Mouse (Mus musculus): ENCODE results near the gene Slc6a20a.

The Slc6a20a gene

GRCm38 (mm10) chr9:123638231-123638630 lies 40.5 kb downstream of the Slc6a20a start:
- no peak for DNase-seq (ENCODE audit: low spot score)

- no peak for DNase-seq (ENCODE audit: low spot score)
These were observed 41.9 kb downstream of the Slc6a20a start for GRCm38 (mm10) chr9:123636771-123637170.

GRCm38 (mm10) chr9:123632993-123633392 lies 45.7 kb downstream of the Slc6a20a start:
- DNase-seq (ENCODE audit: low spot score), result no peak

GRCm38 (mm10) chr9:123632281-123632680 lies 46.4 kb downstream of the Slc6a20a start, which contains the start of gene Slc6a20b:
Gene Slc6a20b (minus strand): TSS chr9:123632565.
- DNase-seq (ENCODE audit: low spot score), result no peak

GRCm38 (mm10) chr9:123631666-123632065 lies 47.0 kb downstream of the Slc6a20a start:
- no peak for DNase-seq (ENCODE audit: low spot score)

- no peak for DNase-seq (ENCODE audit: low spot score)
These were observed 52.9 kb downstream of the Slc6a20a start for GRCm38 (mm10) chr9:123625821-123626220.

GRCm38 (mm10) chr9:123624741-123625140 lies 53.9 kb downstream of the Slc6a20a start:
- DNase-seq (ENCODE audit: low spot score), result no peak

- DNase-seq (ENCODE audit: low spot score), result no peak
These were observed 58.2 kb downstream of the Slc6a20a start for GRCm38 (mm10) chr9:123620311-123621098.

GRCm38 (mm10) chr9:123601529-123601928 lies 77.2 kb downstream of the Slc6a20a start:
- no peak for DNase-seq (ENCODE audit: low spot score)

- no peak for DNase-seq (ENCODE audit: low spot score)
These were observed 81.3 kb downstream of the Slc6a20a start for GRCm38 (mm10) chr9:123597376-123597775.

GRCm38 (mm10) chr9:123596910-123597309 lies 81.8 kb downstream of the Slc6a20a start:
- no peak for DNase-seq (ENCODE audit: low spot score)

GRCm38 (mm10) chr9:123595194-123595593 lies 83.5 kb downstream of the Slc6a20a start:
- no peak for DNase-seq (ENCODE audit: low spot score)

GRCm38 (mm10) chr9:123589240-123589910 lies 89.3 kb downstream of the Slc6a20a start:
- no peak for DNase-seq (ENCODE audit: low spot score)
